Mouse (Mus musculus): ENCODE data around the gene Ddx20.

- TF ChIP-seq POLR2A (IDR thresholded peaks at IDR 0.05; ENCODE audit: control insufficient read depth in 1 of 2, insufficient read depth in 1 of 2, low read depth in 1 of 2, low read length in 2 of 2, poor library complexity in 1 of 2) (no peak), SMC3 (IDR thresholded peaks at IDR 0.05; ENCODE audit: low read depth, low read length) (no peak), HCFC1 (IDR thresholded peaks at IDR 0.05; ENCODE audit: low read depth, low read length) (peak; percentile 29; the same call in 1 of the 2 replicates), CTCF (IDR thresholded peaks at IDR 0.05 in 2 of 3, conservative IDR thresholded peaks at IDR 0.05 in 1 of 3; ENCODE audit: control insufficient read depth in 1 of 3, insufficient read depth in 1 of 3, low read depth in 2 of 3, low read length in 3 of 3, poor library complexity in 1 of 3, severe bottlenecking in 1 of 3) (no peak), E2F4 (IDR thresholded peaks at IDR 0.05; ENCODE audit: borderline replicate concordance, low read depth, low read length) (no peak), MEF2A (IDR thresholded peaks at IDR 0.05; ENCODE audit: extremely low read depth, insufficient replicate concordance, low read depth, low read length, poor library complexity, severe bottlenecking) (no peak), MAFK (IDR thresholded peaks at IDR 0.05; ENCODE audit: borderline replicate concordance, low read depth, low read length) (no peak)
Observed at GRCm38 (mm10) chr3:105698311-105698710, 10.9 kb upstream of the Ddx20 start.

Data from MEL (cell line).